Mouse (Mus musculus) layer of hippocampus, postnatal 14 days (tissue): ENCODE measurements around the gene Sh3rf3. TPM values are rescaled to one million over a fixed set of nuclear protein-coding genes. Genes with fewer than 3 reads are reported as not detected.
"Not testable (repeated sequence)": the region's sequence is repeated elsewhere in the genome, so short reads cannot be mapped to it uniquely, and the experiment has no call there.

ENCODE experiments used
- DNase-seq, 2 experiments: peaks; one replicate each; pipeline ENCODE4 v3.0.0; 2021 to 2022; ENCODE audit warnings: low spot score in 2 of 2, mixed read lengths in 1 of 2
- total RNA-seq, 2 experiments: library from RNA; stranded (reverse); gene quantifications; 2 replicates each; pipeline ENCODE4 v1.2.3; 2021

Sh3rf3 gene
- total RNA-seq, 2 experiments from 2014 or later, result 43.2 to 45.4 TPM

DNA sequence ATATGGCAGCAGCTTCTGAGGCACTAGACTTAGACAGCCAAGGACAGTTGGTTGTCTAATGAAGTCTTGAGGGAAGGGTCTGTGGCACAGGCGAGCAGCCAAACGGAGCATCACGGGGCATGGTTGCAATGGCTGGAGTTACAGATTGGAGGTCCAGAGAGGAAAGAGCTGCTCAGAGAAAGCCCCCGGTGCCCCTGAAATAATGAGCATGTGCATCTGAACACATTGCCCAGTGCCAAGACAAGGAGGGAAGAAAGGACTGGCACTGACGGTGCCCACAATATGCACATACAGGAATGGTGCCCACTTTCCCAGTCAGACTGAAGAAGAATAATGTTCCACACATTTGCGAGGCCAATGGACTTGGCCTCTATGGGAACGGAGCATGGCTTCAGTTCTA, 278.8 kb downstream of the Sh3rf3 start:
- peak in 1 of 2 experiments; percentile 54 for DNase-seq

DNA sequence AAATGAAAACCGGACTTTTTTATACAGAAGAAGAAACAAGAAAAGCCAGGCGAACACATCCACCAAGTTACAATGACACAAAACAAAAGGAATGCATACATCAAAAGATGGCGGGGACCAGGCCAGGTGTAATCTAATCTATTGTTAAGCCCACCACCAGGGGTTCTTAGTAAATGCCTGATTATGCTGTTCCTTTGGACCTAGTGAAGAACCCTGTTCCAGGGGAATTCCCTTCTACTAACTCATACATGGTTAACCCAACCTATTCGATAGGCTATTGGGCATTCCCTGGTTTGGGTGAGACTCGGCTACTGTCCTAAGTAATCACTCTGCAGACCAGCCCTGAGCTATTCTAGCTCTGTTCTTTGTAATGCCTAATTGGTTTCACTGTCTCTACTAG, 289.9 kb downstream of the Sh3rf3 start:
- not testable (repeated sequence) for DNase-seq

DNA sequence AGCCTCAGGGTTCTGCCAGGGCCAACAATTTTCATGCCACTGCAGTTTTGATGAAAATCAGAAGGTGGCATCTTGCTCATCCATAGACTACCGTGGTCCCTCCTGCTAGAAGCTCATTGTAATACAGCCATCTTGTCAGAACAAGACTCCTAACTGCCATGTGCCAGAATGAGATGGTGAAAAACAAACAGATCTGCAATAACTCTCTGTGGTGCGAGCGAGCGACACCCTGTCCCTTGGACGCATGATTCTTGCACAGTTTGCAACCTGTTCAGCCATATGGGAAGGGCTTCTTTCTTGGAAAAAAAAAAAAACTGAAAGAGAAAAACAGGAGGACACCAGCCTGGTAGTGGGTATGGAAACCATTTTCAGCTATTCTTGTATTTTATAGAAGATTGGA, 291.5 kb downstream of the Sh3rf3 start:
- peak in 1 of 2 experiments; percentile 79 for DNase-seq

DNA sequence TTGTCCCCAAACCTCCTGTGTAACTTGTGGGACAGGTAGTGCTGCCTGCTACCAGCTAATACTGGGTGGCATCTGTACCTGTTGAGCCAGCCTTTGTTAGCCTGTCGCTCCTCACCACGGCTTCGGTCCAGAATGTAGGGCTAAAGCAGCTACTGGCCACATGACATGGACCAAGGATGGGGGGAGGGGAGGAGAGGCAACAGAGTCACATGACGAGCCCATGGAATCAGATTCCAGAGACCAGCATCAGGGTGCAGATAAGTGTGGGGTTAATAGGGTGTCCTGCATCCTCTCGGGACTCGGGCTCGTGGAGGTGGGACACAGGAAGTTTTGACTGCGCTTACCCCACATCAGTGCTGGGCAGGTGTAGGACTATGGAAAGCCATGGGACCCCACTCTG, 292.7 kb downstream of the Sh3rf3 start:
- DNase-seq, result no peak

DNA sequence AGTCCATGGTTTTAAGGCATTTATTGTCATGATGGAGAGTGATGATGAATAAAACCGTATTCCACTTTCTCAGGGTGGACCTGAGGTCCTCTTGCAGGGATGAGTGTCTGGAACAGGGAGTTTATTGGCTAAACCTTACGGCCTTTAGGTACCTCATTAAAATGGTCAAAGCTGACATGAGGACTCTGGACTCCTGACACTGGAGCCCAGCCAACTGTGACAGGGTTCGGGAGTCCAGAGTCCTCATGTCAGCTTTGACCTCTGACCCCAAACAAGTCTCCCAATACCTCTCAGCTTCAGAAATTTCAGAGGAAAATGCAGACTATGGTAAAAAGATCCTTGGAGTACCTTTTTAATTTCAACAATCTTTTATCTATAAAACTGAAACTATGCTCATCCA, 293.5 kb downstream of the Sh3rf3 start:
- DNase-seq, result no peak

DNA sequence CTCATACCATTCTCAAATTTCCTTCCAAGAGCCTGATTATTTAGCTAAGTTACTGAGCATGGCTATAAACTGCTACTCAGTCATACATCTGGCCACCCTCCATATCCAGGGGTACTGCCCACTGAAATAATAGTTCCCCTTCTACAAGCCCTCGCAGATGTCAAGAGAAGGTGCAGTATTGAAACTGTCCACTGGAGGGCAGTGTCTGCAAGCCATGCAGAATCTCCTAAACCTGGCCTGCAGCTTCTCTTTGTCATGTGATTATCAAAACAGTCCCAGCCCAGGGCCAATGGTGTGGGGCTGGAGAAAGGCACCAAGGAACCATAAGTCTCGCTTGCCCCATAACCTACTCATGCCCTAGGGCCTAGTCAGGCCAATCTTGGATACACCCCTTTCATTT, 295.9 kb downstream of the Sh3rf3 start:
- DNase-seq, result peak; percentile 80 to 86

DNA sequence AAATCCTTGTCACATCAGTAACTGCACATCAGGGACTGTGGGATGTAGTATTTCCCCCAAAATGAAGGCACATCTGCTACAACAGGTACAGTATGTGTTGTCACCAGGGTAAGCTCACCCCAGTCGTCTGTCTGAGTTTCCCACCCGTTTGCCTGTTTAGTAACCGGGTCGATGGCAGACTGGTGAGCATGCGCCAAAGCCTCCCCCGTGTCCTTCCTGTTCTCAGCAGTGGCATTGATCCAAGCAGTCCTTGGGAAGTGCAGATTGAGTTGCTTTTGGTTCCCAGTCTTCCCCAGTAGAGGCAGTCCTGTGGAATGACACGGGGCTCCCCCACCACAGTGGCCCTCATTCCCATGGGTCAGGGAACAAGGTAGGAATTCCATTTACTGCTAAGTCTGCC, 297.2 kb downstream of the Sh3rf3 start:
- peak in 1 of 2 experiments; percentile 49 for DNase-seq

DNA sequence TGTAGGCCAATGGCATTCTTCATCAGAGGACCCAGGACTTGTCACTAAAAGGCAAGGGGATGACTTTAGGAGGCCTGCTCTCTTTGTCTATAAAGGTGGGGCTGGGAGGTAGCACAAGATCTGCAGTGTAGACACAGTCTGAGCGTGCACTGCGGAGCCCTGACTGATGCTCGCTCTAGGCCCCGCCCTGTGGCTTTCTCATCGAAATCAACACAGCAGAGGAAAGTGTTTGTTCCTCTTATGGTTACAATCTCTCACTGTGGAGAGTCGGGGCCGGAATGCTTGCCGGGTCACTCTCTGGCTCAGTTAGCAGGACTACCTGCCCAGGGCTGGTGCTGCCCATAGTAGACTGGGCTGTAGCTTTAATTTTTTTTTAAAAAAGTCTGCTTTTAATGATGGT, 299.6 kb downstream of the Sh3rf3 start:
- DNase-seq, result no peak

DNA sequence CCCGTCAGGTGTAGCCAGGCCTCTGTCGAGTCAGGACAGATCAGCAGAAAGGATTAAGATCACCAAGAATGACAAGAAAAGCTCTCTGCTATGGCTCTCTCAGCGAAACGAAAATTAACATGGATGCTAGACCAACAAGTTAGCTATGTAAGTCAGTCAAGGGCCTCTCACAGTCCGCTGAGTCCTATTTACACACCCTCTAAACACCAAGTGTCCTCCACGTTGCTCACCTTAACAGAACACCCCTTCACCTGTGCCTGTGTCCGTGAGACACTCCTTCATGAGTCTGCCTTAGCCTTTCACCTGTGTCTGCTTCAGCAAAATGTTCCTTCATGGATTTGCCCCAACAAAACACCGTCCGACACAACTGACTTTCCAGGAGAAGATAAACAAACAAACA, 300.2 kb downstream of the Sh3rf3 start:
- no peak for DNase-seq

DNA sequence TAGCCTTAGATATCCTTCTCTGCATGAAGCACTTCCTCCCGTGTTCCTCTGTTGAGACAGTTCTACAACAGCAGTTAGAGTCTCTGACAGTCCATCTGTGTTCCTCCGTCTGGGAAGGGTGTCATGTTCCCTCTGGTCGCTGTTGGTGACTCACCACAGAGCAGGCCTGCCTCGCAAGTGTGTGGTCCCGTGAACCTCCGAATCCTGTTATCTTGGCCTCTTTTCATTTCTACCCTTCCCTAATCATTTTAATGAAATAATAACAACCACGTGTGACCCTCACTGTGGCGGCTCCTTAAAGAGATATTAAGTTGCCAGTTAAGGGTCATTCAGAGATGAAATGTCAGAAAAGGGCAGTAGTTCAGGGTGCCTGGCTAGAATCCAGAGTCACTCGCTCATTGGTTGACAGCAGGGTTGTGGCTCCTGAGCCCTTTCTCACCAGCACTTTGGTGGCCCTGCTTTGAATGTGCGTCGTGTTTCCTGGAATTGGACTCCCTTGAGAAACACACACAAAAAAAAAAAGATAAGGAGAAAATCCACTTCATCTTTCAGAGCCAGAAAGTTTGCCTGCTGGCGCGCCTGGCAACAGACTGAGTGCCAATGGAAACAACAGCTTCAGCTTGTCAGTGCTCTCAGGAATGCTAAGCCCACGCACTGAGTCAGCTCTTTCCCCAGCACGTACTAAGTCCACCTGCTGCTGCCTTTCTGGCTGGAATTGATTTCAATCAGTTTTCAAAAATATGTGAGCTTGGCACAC, 301.6 kb downstream of the Sh3rf3 start:
- peak in 1 of 2 experiments; percentile 88 for DNase-seq

DNA sequence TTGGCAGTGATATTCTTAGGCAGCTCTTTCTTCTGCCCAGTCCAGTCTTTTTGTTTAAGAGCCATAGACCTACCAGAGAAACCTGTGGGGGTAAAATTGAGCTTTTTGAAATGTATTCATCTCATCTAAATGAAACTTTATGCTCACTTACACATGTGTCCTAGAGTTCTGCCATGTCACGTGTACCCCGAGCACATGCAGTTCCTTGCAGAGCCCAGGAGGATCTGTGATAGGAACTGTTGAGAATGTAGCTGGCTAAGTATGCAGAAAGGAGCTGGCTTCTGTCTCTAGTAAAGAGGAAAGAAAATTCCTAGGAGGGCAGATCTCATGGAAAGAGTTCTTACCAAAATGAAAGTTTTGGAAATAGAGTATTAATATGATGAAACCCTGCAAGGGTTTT, 302.5 kb downstream of the Sh3rf3 start:
- DNase-seq, result no peak

DNA sequence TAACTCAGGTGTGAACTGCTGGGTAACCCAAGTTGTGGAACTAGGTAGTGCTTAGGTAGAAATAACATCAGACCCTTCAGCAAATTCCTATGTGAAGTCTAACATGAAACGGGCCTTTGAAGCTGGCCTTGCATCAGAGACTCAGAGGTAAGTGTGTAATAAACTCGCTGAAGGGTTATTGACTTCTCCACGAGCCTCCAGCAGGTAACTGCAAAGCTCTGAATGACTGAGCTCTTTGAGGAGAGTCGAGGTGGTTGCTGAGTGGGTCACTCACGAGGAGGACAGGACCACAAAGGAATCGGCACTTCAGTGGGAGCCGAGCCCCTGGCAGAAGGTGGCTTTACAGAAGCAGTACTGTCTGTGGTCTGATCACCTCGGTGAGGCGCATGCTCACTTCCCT, 303.2 kb downstream of the Sh3rf3 start:
- DNase-seq, result no peak

DNA sequence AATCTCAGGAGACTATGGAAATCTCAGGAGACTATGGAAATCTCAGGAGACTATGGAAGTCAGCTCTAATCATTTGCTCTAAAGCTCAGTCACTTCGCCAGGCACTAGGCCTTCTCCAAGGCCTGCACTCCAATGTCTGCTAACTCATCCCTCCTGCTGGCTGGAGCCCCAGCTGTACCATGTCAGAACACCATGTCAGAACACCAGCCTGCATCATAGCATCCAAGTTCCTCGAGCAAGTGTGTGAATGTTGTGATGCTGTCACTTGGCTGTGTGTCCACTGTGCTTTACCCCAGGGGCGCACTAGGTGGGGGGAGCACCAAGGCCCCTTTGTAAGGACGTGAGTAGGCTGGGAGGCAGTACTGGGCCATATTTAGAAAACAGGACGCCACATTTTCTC, 304.4 kb downstream of the Sh3rf3 start:
- DNase-seq, result no peak

DNA sequence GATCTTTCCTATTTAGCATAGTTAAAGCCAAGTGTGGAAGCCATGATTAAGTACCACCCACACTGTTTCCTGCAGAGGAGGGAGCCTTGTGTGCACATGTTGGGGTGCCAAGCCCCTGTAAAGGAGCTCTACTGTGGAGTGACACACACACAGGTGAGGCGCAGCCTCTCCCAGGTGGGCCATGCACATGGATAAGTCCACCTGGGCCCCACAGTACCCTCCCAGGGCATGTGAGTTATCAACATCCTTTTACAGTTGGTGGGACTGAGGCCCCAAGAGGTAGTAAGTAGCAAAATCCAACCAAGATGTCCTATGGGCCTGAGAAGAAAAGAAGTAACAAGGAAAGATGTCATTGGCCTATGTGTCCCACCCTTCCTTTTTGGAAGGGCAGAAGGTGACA, 305.8 kb downstream of the Sh3rf3 start:
- no peak for DNase-seq

DNA sequence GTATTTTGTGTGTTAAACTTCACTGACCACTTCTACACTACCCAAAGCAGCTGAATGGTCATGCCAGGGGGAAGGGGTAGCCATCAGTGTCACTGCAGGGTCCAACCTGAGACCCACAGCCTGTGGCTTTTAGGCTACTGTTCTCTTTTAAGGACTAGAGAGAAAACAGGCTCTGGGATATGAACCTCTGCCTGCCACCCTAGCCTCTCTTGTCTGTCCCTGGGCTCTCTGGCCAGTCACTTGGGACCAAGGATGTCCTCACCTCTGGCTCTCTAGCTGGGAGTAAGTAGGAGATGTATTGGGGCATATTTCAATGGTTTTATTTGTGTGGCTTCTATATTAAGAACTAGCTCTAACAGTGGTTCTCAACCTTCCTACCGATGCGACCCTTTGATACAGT, 306.7 kb downstream of the Sh3rf3 start:
- no peak for DNase-seq

DNA sequence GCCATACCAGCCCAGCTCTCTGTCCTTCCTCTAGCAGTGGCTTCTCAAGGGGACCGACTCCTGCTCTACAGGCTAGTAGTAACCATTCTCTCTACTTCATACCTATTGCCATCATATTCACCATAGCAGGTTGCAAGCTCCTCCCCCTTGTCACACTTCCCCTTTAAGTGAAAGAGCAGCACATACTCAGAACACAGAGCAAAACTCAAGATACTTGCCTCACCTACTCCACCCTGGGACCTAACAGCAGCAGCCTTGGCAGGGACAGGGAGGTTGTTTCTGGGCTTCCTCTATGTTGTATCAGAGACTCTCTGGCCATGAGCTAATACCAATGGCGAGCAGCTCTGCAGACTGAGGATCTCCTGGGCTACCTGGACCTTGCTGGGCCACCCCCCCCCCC, 312.3 kb downstream of the Sh3rf3 start:
- no peak for DNase-seq

DNA sequence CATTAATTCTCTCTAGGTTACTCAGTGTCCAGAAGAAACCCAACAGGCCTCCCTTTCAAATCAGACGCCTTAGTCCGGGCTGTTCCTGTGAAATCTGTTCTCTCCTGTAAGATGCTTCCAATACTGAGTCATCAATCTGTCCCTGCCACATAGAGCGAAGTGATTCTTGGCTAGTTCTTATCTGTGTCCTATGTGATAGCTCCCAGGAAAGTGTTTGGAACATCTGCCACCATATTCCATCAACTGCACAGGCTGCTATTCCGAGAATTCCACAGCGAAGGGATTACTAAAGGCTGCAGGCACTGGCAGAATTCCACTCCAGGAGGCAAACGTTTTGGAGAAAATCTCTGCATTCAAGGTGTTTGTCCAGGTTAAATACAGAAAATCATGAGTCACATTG, 314.5 kb downstream of the Sh3rf3 start:
- peak in 1 of 2 experiments; percentile 37 for DNase-seq

DNA sequence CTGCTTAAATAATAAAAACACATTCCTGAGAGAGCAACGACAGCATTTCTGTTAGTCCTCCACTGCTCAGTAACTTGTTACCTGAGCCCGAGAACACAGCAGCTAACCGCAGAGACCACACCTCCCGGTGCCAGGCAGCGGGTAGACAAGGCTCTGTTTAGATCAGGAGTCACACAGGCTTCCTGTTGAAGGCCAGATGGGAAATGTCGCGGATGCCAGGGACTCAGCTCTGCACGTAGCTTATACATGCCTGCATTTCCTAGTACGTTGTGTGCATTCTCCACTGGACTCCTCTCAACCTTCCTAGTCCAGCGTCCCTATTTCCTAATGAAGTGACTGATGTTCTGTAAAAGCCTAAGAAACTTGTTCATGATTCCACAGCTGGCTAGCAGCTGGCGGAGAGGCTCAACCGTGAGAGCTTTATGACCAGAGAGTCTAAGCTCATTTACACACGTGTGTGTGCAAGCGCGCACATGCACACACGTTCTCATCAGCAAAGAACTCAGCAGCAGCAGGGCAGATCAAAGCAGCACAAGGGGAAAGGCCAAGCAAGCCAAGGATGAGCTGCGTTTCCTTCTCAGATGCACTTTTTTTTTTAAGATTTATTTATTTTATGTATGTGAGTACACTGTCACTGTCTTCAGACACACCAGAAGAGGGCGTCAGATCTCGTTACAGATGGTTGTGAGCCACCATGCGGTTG, 318.9 kb downstream of the Sh3rf3 start:
- DNase-seq, result no peak

DNA sequence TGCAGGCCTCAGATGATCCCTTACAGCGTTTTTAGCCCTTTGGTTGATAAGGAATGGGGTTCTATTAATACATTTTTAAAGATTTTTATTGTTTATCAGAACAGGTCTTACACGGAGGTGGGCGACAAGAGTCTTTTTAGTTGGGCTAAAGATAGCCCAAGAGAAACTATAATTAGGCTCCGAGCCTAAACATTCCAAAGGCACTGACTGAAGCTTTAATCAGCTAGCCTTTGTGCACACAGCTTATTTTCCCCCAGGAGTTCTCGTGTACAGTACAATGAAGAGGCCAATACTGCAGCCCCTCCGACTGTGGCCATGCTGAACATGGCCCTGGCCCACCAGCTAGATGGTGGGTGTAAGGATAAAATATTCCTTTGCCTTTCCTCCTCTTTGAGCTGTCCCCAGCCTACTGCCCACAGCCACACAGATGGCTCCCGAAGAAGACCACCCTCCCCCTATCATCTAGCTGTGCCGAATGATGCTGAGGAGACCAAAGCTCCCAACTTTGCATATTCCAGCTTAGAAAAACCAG, 320.4 kb downstream of the Sh3rf3 start:
- DNase-seq, result no peak

DNA sequence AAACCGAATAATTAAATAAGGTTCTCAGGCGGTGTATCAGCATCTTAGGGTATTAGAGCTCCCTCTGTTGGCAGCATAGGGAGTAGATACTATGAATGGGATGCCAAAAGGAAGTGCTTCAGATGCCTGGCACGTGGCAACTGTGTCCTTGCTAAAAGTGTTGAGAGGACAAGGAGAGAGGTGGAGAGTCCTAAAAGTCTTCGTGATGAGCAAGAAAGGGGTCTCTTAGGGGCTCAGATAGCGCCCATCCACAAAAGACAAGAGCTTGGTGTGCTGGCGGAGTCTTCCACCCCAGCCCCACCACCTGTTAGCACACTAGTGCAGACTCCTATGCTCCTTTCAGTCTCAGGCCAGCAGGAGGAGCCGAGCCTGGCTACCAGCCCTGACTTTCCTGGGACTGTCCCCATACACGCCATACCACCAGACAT, 336.8 kb downstream of the Sh3rf3 start:
- peak; percentile 45 to 77 for DNase-seq

DNA sequence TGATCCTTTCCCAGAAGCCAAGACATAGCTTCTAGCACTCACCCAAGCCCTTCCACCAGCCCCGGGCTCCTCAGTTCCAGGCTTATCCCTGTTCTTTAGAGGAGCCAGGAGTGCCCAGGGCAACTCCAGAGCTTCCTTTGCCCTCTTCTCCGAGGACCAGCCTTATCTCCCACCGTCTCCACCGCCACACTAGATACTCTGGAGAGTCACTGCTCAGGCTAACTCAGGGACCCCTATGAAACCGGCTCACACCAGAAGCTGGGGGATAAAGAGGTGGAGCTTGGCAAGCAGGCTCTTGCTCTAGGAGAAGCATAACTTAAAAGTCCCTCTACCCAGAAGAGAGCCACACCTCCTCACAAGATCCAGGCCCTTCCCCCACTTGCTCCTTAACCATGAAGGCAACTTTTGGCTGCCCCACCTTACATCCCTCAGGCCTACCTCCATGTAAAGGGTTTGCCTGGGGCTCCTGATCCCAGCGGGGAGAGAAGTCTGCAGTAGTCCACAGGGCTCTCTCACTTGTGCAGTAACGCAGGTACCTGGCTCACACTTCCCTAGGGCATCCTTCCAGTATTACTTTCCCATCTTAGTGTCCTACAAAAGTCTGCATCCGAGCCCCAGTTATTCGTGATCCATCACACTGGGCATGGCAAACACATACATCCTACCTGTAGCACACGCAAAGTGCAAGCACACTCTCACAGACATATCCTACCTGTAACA, 337.9 kb downstream of the Sh3rf3 start:
- DNase-seq, result no peak

DNA sequence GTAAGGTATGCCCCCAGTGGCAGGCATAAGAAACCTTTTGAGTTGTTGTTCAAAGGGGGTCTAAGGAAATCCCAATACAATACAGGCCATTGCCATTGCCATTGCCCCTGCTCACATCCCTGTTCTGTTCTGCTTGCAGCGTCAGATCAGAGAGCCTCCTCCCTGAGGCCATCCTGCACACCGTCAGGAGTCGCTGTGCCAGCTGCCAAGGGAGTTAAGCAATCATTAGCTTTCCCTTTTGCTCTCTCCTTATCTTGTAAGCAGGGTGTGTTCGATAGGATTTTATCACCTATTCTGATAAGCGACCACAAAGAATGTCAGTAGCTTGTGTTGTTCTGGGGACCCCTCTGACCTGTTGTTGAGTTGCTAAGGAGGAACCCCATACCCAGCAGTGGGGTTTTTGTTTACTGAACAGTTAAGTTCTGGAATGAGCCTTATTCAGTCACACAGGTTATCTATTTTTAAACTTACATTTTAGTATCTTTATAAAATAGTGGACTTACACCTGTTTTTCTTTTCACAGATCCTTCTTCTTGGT, 339.5 kb downstream of the Sh3rf3 start:
- DNase-seq, result no peak
